Mouse (Mus musculus) erythroblast, embryonic 14.5 days (primary cell): Measurements from ENCODE around the gene Phyhd1.

ENCODE experiments used
- GATA1 ChIP-seq: IDR thresholded peaks from 2 replicates; pipeline ENCODE4 v1.6.1; 2012; ENCODE audit warnings: low read length, inconsistent platforms, mixed read lengths
- TAL1 ChIP-seq: IDR thresholded peaks from 3 replicates; pipeline ENCODE4 v1.6.1; 2012; ENCODE audit warnings: low read length, inconsistent platforms, mixed read lengths

DNA sequence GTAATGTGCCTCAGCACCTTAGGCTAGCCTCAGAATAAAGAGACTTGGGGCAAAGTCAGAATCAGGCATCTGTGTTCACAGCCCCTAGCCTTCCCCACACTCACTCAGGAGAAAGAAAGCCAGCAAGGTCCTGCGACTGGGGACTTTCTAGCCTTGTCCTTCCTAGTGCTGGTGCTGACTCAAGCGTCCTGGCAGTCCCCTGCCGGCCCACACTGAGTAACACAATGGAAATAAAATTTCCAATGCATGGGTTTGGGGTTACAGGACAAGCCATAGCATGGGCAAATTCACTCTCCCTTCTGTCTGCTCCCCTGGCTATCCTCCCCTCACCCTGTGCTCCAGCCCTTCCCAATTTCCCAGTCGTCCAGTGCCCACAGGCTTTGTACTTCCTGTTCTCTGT lies 2.4 kb downstream of the Phyhd1 start:
- no peak for TF ChIP-seq TAL1
- TF ChIP-seq GATA1: no peak
